ENCODE assay signal across 8 mouse cellular contexts in the genomic region with DNA sequence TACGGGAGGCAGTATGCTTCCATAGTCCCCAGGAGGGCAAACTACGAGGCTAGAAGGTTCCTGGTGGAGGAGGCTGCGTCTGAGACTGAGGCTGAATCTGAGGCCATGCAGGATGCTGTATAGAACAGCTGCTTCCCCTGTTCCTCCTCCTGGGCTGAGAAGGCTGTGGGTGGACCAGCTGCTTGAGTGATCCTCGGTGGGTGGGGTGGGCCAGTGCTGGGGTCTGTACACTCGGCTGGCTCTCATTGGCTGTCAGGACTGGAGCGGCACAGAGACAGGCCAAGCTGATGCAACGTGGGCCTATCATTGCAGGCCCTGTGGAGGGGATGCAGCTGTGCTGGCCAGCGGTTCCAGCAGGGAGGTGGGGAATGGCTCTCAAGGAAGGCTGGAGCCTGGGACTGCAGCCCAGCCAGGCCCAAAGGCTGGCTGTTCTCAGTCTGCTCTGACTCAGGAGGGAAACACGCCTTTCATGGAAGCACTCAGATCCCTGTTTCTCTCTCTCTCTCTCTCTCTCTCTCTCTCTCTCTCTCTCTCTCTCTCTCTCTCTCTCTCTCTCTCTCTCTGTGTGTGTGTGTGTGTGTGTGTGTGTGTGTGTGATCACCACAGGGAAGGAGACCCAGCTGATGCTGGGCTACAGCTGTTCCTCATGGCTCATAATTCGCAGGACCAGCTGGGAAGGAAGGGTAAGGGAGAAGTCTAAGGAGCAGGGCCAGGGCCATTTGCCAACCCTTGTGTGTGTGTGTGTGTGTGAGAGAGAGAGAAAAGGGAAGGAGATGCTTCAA. TPM values are rescaled to one million over a fixed set of nuclear protein-coding genes. Genes with fewer than 3 reads are reported as not detected.
DNase-seq lines count a peak whose midpoint lies in the region; ATAC-seq lines count a peak whose summit lies in the region.

No protein-coding gene starts in this region.

- H3K4me2 ChIP-seq in embryonic facial prominence, embryonic 14.5 days (ENCODE audit: low read depth, low read length), result peak overlapping the region; percentile 47
- 0 out of 2 replicates have a peak overlapping the region, but pooled peaks have one; percentile 11 for H3K4me2 ChIP-seq in limb, embryonic 11.5 days (ENCODE audit: low read depth, severe bottlenecking)
- peak overlapping the region; percentile 23 for H3K4me2 ChIP-seq in midbrain, embryonic 13.5 days (replicated peaks)
- peak overlapping the region; percentile 35 for H3K4me2 ChIP-seq in stomach, embryonic 16.5 days (ENCODE audit: low read depth, low read length)

- peaks cover 37% of the 10 kb centered on the region for H3K4me1 ChIP-seq in embryonic facial prominence, embryonic 14.5 days (ENCODE audit: control insufficient read depth, insufficient read depth, low read length)
- peaks cover 37% of the 10 kb centered on the region for H3K4me1 ChIP-seq in limb, embryonic 11.5 days (ENCODE audit: control insufficient read depth, insufficient read depth, low read length)
- peaks cover 56% of the 10 kb centered on the region for H3K4me1 ChIP-seq in midbrain, embryonic 13.5 days (replicated peaks)
- peaks cover 38% of the 10 kb centered on the region for H3K4me1 ChIP-seq in stomach, embryonic 16.5 days (ENCODE audit: control insufficient read depth, insufficient read depth, low read length)

- DNase-seq in adrenal gland, postnatal 10 days, result peak; percentile 75
- peak; percentile 99 for DNase-seq in embryonic facial prominence, embryonic 14.5 days (ENCODE audit: low spot score)
- peak; percentile 91 to 94 for DNase-seq in heart, adult 9 months (ENCODE audit: low spot score in 2 of 2)
- DNase-seq in kidney, adult 8-10 months, result peak; percentile 40 to 65
- DNase-seq in limb, embryonic 11.5 days (ENCODE audit: low spot score), result peak; percentile 94
- DNase-seq in T-cell, adult 2 months (ENCODE audit: low spot score), result no peak

- no peaks in the 10 kb centered on the region for H3K9me3 ChIP-seq in embryonic facial prominence, embryonic 14.5 days (ENCODE audit: control insufficient read depth, low read length)
- H3K9me3 ChIP-seq in limb, embryonic 11.5 days (ENCODE audit: control insufficient read depth, low read length), result no peaks in the 10 kb centered on the region
- H3K9me3 ChIP-seq in midbrain, embryonic 13.5 days, result no peaks in the 10 kb centered on the region
- no peaks in the 10 kb centered on the region for H3K9me3 ChIP-seq in stomach, embryonic 16.5 days (replicated peaks; ENCODE audit: control insufficient read depth, low read length)

- ATAC-seq in embryonic facial prominence, embryonic 14.5 days (ENCODE audit: low read depth), result peak; percentile 99
- peak; percentile 98 for ATAC-seq in limb, embryonic 11.5 days (ENCODE audit: insufficient number of reproducible peaks, low FRiP score, low TSS enrichment, low read depth)
- ATAC-seq in midbrain, embryonic 13.5 days, result peak; percentile 99
- ATAC-seq in stomach, embryonic 16.5 days (ENCODE audit: insufficient read depth, low FRiP score), result peak; percentile 95

- WGBS in embryonic facial prominence, embryonic 14.5 days, result 3% methylated on average over 7 of the region's 10 CpGs
- WGBS in limb, embryonic 11.5 days, result 3% methylated on average over 10 of the region's 10 CpGs
- 4% methylated on average over 10 of the region's 10 CpGs for WGBS in midbrain, embryonic 13.5 days
- 22% methylated on average over 10 of the region's 10 CpGs for WGBS in stomach, embryonic 16.5 days

- H3K9ac ChIP-seq in embryonic facial prominence, embryonic 14.5 days (ENCODE audit: low read depth, low read length), result peak overlapping the region; percentile 56
- H3K9ac ChIP-seq in limb, embryonic 11.5 days (ENCODE audit: low read length), result peak overlapping the region; percentile 60
- H3K9ac ChIP-seq in midbrain, embryonic 13.5 days (replicated peaks), result peak overlapping the region; percentile 52
- H3K9ac ChIP-seq in stomach, embryonic 16.5 days (ENCODE audit: low read length), result peak overlapping the region; percentile 61

- H3K27ac ChIP-seq in embryonic facial prominence, embryonic 14.5 days (replicated peaks; ENCODE audit: low read depth, low read length), result peak overlapping the region; percentile 97
- H3K27ac ChIP-seq in limb, embryonic 11.5 days (replicated peaks; ENCODE audit: low read depth, low read length), result peak overlapping the region; percentile 91
- H3K27ac ChIP-seq in midbrain, embryonic 13.5 days, result peak overlapping the region; percentile 97
- H3K27ac ChIP-seq in stomach, embryonic 16.5 days (ENCODE audit: low read length), result peak overlapping the region; percentile 93

- H3K27me3 ChIP-seq in embryonic facial prominence, embryonic 14.5 days (replicated peaks; ENCODE audit: control insufficient read depth, insufficient read depth, low read length), result no peaks in the 10 kb centered on the region
- H3K27me3 ChIP-seq in limb, embryonic 11.5 days (ENCODE audit: control insufficient read depth, insufficient read depth, low read length), result no peaks in the 10 kb centered on the region
- no peaks in the 10 kb centered on the region for H3K27me3 ChIP-seq in midbrain, embryonic 13.5 days
- no peaks in the 10 kb centered on the region for H3K27me3 ChIP-seq in stomach, embryonic 16.5 days (ENCODE audit: control insufficient read depth, insufficient read depth, low read length)

- no peaks in the 10 kb centered on the region for H3K36me3 ChIP-seq in embryonic facial prominence, embryonic 14.5 days (ENCODE audit: control insufficient read depth, insufficient read depth, low read length)
- H3K36me3 ChIP-seq in limb, embryonic 11.5 days (ENCODE audit: control insufficient read depth, insufficient read depth, low read length), result no peaks in the 10 kb centered on the region
- H3K36me3 ChIP-seq in midbrain, embryonic 13.5 days, result no peaks in the 10 kb centered on the region
- no peaks in the 10 kb centered on the region for H3K36me3 ChIP-seq in stomach, embryonic 16.5 days (ENCODE audit: control insufficient read depth, insufficient read depth, low read length)

- peak overlapping the region; percentile 14; the same call in 1 of the 2 replicates for H3K4me3 ChIP-seq in embryonic facial prominence, embryonic 14.5 days (ENCODE audit: low read depth, low read length)
- H3K4me3 ChIP-seq in limb, embryonic 11.5 days (ENCODE audit: low read depth, low read length), result no peak overlapping the region
- H3K4me3 ChIP-seq in midbrain, embryonic 13.5 days (replicated peaks), result no peak overlapping the region
- H3K4me3 ChIP-seq in stomach, embryonic 16.5 days (replicated peaks; ENCODE audit: low read length), result no peak overlapping the region

RNA-seq across cellular contexts. Expression of gene Serpinh1, which starts 7.2 kb away (rescaled TPM):
- total RNA-seq in adrenal gland, postnatal 10 days (2021), result 100 to 1,000 TPM; 331 to 363 TPM
- 918 and 945 TPM in 2 replicates for polyA plus RNA-seq in embryonic facial prominence, embryonic 14.5 days (2014; fragmentation: Nextera tagmentation; extraction: Ambion mirVana)
- 413 and 429 TPM in 2 replicates for polyA plus RNA-seq in limb, embryonic 11.5 days (2014; fragmentation: Nextera tagmentation; extraction: Ambion mirVana)
- 244 and 284 TPM in 2 replicates for polyA plus RNA-seq in midbrain, embryonic 13.5 days (2015; fragmentation: Nextera tagmentation; extraction: Ambion mirVana)
- 1,327 and 1,379 TPM in 2 replicates for polyA plus RNA-seq in stomach, embryonic 16.5 days (2015; fragmentation: Nextera tagmentation; extraction: Ambion mirVana)

RNA-seq across cellular contexts. Expression of gene Gdpd5, which starts 21.0 kb away (rescaled TPM):
- 10 to 100 TPM; 11.5 to 16.6 TPM for total RNA-seq in adrenal gland, postnatal 10 days (2021)
- polyA plus RNA-seq in embryonic facial prominence, embryonic 14.5 days (2014; fragmentation: Nextera tagmentation; extraction: Ambion mirVana), result 15.0 and 17.5 TPM in 2 replicates
- polyA plus RNA-seq in limb, embryonic 11.5 days (2014; fragmentation: Nextera tagmentation; extraction: Ambion mirVana), result 7.9 and 8.5 TPM in 2 replicates
- polyA plus RNA-seq in midbrain, embryonic 13.5 days (2015; fragmentation: Nextera tagmentation; extraction: Ambion mirVana), result 42.5 and 46.4 TPM in 2 replicates
- polyA plus RNA-seq in stomach, embryonic 16.5 days (2015; fragmentation: Nextera tagmentation; extraction: Ambion mirVana), result 17.1 and 19.6 TPM in 2 replicates
